Mouse (Mus musculus): ENCODE measurements around the gene Dad1.

GRCm38 (mm10) chr14:54250122-54250521 is 3.8 kb downstream of the Dad1 start:
- TF ChIP-seq POLR2A (IDR thresholded peaks at IDR 0.05; ENCODE audit: insufficient read length, low read depth) (no peak), USF1 (IDR thresholded peaks at IDR 0.05; ENCODE audit: low read depth) (no peak), POLR2AphosphoS2 (IDR thresholded peaks at IDR 0.05; ENCODE audit: insufficient read length, low read depth) (no peak), MYOD1 (IDR thresholded peaks at IDR 0.05; ENCODE audit: control insufficient read depth in 1 of 3, insufficient read length in 2 of 3, low read depth in 2 of 3) (no peak)
